Mouse (Mus musculus) heart, embryonic 10.5 days (tissue): ENCODE results near the gene Loxl1. TPM values are rescaled to one million over a fixed set of nuclear protein-coding genes. Genes with fewer than 3 reads are reported as not detected.

Experiments used
- DNase-seq: peaks from one replicate; pipeline ENCODE4 v3.0.0-alpha.2; 2017; ENCODE audit warnings: low spot score
- H3K27ac ChIP-seq: fragments of 300-500 bp; sonication (generic); 2 replicates; pipeline ENCODE4 v1.5.1; 2016; ENCODE audit warnings: mild to moderate bottlenecking
- H3K27me3 ChIP-seq: fragments of 300-500 bp; sonication (generic); 2 replicates; pipeline ENCODE4 v1.6.1; 2016; ENCODE audit warnings: mild to moderate bottlenecking; ENCODE audit not compliant: poor library complexity, insufficient read depth, severe bottlenecking
- H3K36me3 ChIP-seq: fragments of 300-500 bp; sonication (generic); 2 replicates; pipeline ENCODE4 v1.6.1; 2016; ENCODE audit warnings: mild to moderate bottlenecking, moderate library complexity
- H3K4me1 ChIP-seq: fragments of 300-500 bp; sonication (generic); 2 replicates; pipeline ENCODE4 v1.6.1; 2016; ENCODE audit warnings: mild to moderate bottlenecking
- H3K4me3 ChIP-seq: fragments of 300-500 bp; sonication (generic); 2 replicates; pipeline ENCODE4 v1.5.1; 2016; ENCODE audit warnings: mild to moderate bottlenecking, moderate library complexity
- H3K9me3 ChIP-seq: fragments of 300-500 bp; sonication (generic); 2 replicates; pipeline ENCODE4 v1.6.1; 2016; ENCODE audit warnings: mild to moderate bottlenecking, moderate library complexity
- WGBS: fragments of 180-500 bp; shearing (Covaris S2); methylation state at CpG from one replicate; pipeline ENCODE4 v1.1.7; 2016; 5-methylcytosine and 5-hydroxymethylcytosine counted together
- polyA plus RNA-seq: library from polyadenylated mRNA; unstranded; fragments of >200 nt; fragmentation: Nextera tagmentation; extraction: Ambion mirVana; gene quantifications from 2 replicates; pipeline ENCODE4 v1.2.1, GENCODE M21; 2016

Gene Loxl1
- polyA plus RNA-seq: 35.7 and 36.1 TPM in 2 replicates

- H3K4me1 ChIP-seq: peaks cover 79% of the 10 kb centered on the region
- H3K36me3 ChIP-seq: no peaks in the 10 kb centered on the region
- H3K27me3 ChIP-seq: peaks cover 28% of the 10 kb centered on the region
- WGBS: under 1% methylated on average over 21 of the region's 21 CpGs
- peak within 1 kb of the TSS; percentile 63 for H3K4me3 ChIP-seq
- peak; percentile 87 for DNase-seq
- peak within 1 kb of the TSS; percentile 91 for H3K27ac ChIP-seq
- no peaks in the 10 kb centered on the region for H3K9me3 ChIP-seq
Observed at GRCm38 (mm10) chr9:58312944-58313359, at the start of gene Loxl1. Gene Loxl1, minus strand, starts transcription at chr9:58313186.

- 76% methylated on average over 7 of the region's 7 CpGs for WGBS
Observed at GRCm38 (mm10) chr9:58361956-58362355, 49.0 kb upstream of the Loxl1 start.

GRCm38 (mm10) chr9:58361373-58361772 lies 48.4 kb upstream of the Loxl1 start:
- no peaks in the 10 kb centered on the region for H3K9me3 ChIP-seq
- no peak overlapping the region for H3K27ac ChIP-seq
- no peak overlapping the region for H3K4me3 ChIP-seq
- no peaks in the 10 kb centered on the region for H3K4me1 ChIP-seq
- no peaks in the 10 kb centered on the region for H3K36me3 ChIP-seq
- 70% methylated on average over 1 of the region's 1 CpGs for whole genome bisulfite sequencing
- H3K27me3 ChIP-seq: peaks cover 29% of the 10 kb centered on the region; the same call in 1 of the 2 replicates
- DNase-seq: no peak

More at GRCm38 (mm10) chr9:58361956-58362355, 49.0 kb upstream of the Loxl1 start:
- Histone ChIP-seq H3K27ac (no peak overlapping the region), H3K36me3 (no peaks in the 10 kb centered on the region), H3K4me3 (no peak overlapping the region), H3K27me3 (peaks cover 29% of the 10 kb centered on the region; the same call in 1 of the 2 replicates), H3K9me3 (no peaks in the 10 kb centered on the region), H3K4me1 (no peaks in the 10 kb centered on the region)
- no peak for DNase-seq

- H3K9me3 ChIP-seq: no peaks in the 10 kb centered on the region
- 21% methylated on average over 6 of the region's 6 CpGs for WGBS
- 0 out of 2 replicates have a peak, but pooled peaks cover 4% of the 10 kb centered on the region for H3K4me1 ChIP-seq
- H3K27ac ChIP-seq: no peak overlapping the region
- DNase-seq: no peak
- H3K36me3 ChIP-seq: no peaks in the 10 kb centered on the region
- 0 out of 2 replicates have a peak, but pooled peaks cover 5% of the 10 kb centered on the region for H3K27me3 ChIP-seq
- H3K4me3 ChIP-seq: no peak overlapping the region
Observed at GRCm38 (mm10) chr9:58355262-58356050, 42.5 kb upstream of the Loxl1 start.

- Histone ChIP-seq H3K9me3 (no peaks in the 10 kb centered on the region), H3K27me3 (no peaks in the 10 kb centered on the region), H3K36me3 (no peaks in the 10 kb centered on the region), H3K4me1 (0 out of 2 replicates have a peak, but pooled peaks cover 4% of the 10 kb centered on the region), H3K4me3 (no peak overlapping the region), H3K27ac (no peak overlapping the region)
- DNase-seq: no peak
- WGBS: 84% methylated on average over 6 of the region's 6 CpGs
Observed at GRCm38 (mm10) chr9:58354701-58355100, 41.7 kb upstream of the Loxl1 start.

- Histone ChIP-seq H3K9me3 (no peaks in the 10 kb centered on the region), H3K36me3 (no peaks in the 10 kb centered on the region), H3K27me3 (no peaks in the 10 kb centered on the region), H3K4me1 (0 out of 2 replicates have a peak, but pooled peaks cover 4% of the 10 kb centered on the region), H3K4me3 (no peak overlapping the region), H3K27ac (no peak overlapping the region)
- no peak for DNase-seq
- WGBS: 84% methylated on average over 6 of the region's 6 CpGs
Observed at GRCm38 (mm10) chr9:58353224-58353623, 40.2 kb upstream of the Loxl1 start.

GRCm38 (mm10) chr9:58347795-58348194 lies 34.8 kb upstream of the Loxl1 start:
- 81% methylated on average over 6 of the region's 6 CpGs for WGBS

GRCm38 (mm10) chr9:58346498-58346897 lies 33.5 kb upstream of the Loxl1 start:
- Histone ChIP-seq H3K9me3 (no peaks in the 10 kb centered on the region), H3K27me3 (peaks cover 28% of the 10 kb centered on the region), H3K4me1 (peaks cover 13% of the 10 kb centered on the region), H3K27ac (no peak overlapping the region), H3K4me3 (no peak overlapping the region), H3K36me3 (no peaks in the 10 kb centered on the region)
- WGBS: 20% methylated on average over 10 of the region's 10 CpGs
- DNase-seq: no peak

More at GRCm38 (mm10) chr9:58347795-58348194, 34.8 kb upstream of the Loxl1 start:
- no peak for DNase-seq
- H3K27ac ChIP-seq: no peak overlapping the region
- no peaks in the 10 kb centered on the region for H3K9me3 ChIP-seq
- H3K4me1 ChIP-seq: peaks cover 13% of the 10 kb centered on the region
- no peaks in the 10 kb centered on the region for H3K36me3 ChIP-seq
- peaks cover 28% of the 10 kb centered on the region for H3K27me3 ChIP-seq
- H3K4me3 ChIP-seq: no peak overlapping the region

- Histone ChIP-seq H3K27ac (no peak overlapping the region), H3K4me1 (peaks cover 13% of the 10 kb centered on the region), H3K4me3 (no peak overlapping the region), H3K36me3 (no peaks in the 10 kb centered on the region), H3K9me3 (no peaks in the 10 kb centered on the region), H3K27me3 (peaks cover 28% of the 10 kb centered on the region)
- DNase-seq: no peak
- WGBS: 50% methylated on average over 7 of the region's 7 CpGs
Observed at GRCm38 (mm10) chr9:58345963-58346362, 33.0 kb upstream of the Loxl1 start.

- DNase-seq: no peak
- no peaks in the 10 kb centered on the region for H3K36me3 ChIP-seq
- H3K4me1 ChIP-seq: peaks cover 9% of the 10 kb centered on the region
- H3K27me3 ChIP-seq: peaks cover 15% of the 10 kb centered on the region
- H3K4me3 ChIP-seq: no peak overlapping the region
- H3K27ac ChIP-seq: no peak overlapping the region
- no peaks in the 10 kb centered on the region for H3K9me3 ChIP-seq
- 85% methylated on average over 1 of the region's 1 CpGs for WGBS
Observed at GRCm38 (mm10) chr9:58341795-58342194, 28.8 kb upstream of the Loxl1 start.

GRCm38 (mm10) chr9:58336650-58337281 lies 23.8 kb upstream of the Loxl1 start:
- DNase-seq: no peak
- WGBS: 64% methylated on average over 8 of the region's 8 CpGs

GRCm38 (mm10) chr9:58331276-58331675 lies 18.3 kb upstream of the Loxl1 start:
- Histone ChIP-seq H3K27ac (no peak overlapping the region), H3K36me3 (no peaks in the 10 kb centered on the region), H3K4me1 (peaks cover 26% of the 10 kb centered on the region), H3K4me3 (no peak overlapping the region), H3K9me3 (no peaks in the 10 kb centered on the region), H3K27me3 (no peaks in the 10 kb centered on the region)
- WGBS: 55% methylated on average over 3 of the region's 3 CpGs
- no peak for DNase-seq

More at GRCm38 (mm10) chr9:58336650-58337281, 23.8 kb upstream of the Loxl1 start:
- H3K27me3 ChIP-seq: no peaks in the 10 kb centered on the region
- H3K27ac ChIP-seq: no peak overlapping the region
- no peak overlapping the region for H3K4me3 ChIP-seq
- H3K9me3 ChIP-seq: no peaks in the 10 kb centered on the region
- no peaks in the 10 kb centered on the region for H3K36me3 ChIP-seq
- no peaks in the 10 kb centered on the region for H3K4me1 ChIP-seq

- Histone ChIP-seq H3K27ac (0 out of 2 replicates have a peak overlapping the region, but pooled peaks have one; percentile 12), H3K9me3 (no peaks in the 10 kb centered on the region), H3K27me3 (no peaks in the 10 kb centered on the region), H3K4me1 (peaks cover 33% of the 10 kb centered on the region), H3K4me3 (no peak overlapping the region), H3K36me3 (no peaks in the 10 kb centered on the region)
- no peak for DNase-seq
- WGBS: 20% methylated on average over 5 of the region's 5 CpGs
Observed at GRCm38 (mm10) chr9:58330293-58330692, 17.3 kb upstream of the Loxl1 start.
